Mouse (Mus musculus) heart, postnatal 36 days (tissue): ENCODE results near the gene Uchl4. TPM values are rescaled to one million over a fixed set of nuclear protein-coding genes. Genes with fewer than 3 reads are reported as not detected.

Source experiments
- DNase-seq, 2 experiments: peaks; one replicate each; pipeline ENCODE4 v3.0.0; 2021 to 2022
- intact Hi-C: fragments of 180-260 bp; cut with DNase I; formaldehyde crosslinking; loops from one replicate; pipeline ENCODE4 v1.15.1; 2025
- microRNA-seq, 2 experiments: library from miRNA; unstranded; fragments of <30 nt; microRNA quantifications; one replicate each; pipeline ENCODE4 v1.2.0; 2021; ENCODE audit warnings: borderline number of aligned reads in 2 of 2
- total RNA-seq, 2 experiments: library from RNA; stranded (reverse); gene quantifications; 2 replicates each; pipeline ENCODE4 v1.2.3; 2021

The Uchl4 gene
- total RNA-seq, 2 experiments from 2014 or later = 1.8 to 3.1 TPM

GRCm38 (mm10) chr9:64271249-64271648 lies 36.2 kb downstream of the Uchl4 start:
- intact Hi-C loops = loop anchor here (5.0 kb wide), 1 partner anchor 94 kb away; the partner anchor contains the start of gene Snapc5

GRCm38 (mm10) chr9:64272611-64273010 lies 37.6 kb downstream of the Uchl4 start:
- DNase-seq = peak; percentile 35 to 37
- intact Hi-C loops = loop anchor here (2.0 to 5.0 kb wide), 2 partner anchors 95 to 134 kb away; partner anchors contain the start of gene Snapc5

More at GRCm38 (mm10) chr9:64271249-64271648, 36.2 kb downstream of the Uchl4 start:
- no peak for DNase-seq

GRCm38 (mm10) chr9:64273757-64274156 lies 38.8 kb downstream of the Uchl4 start:
- intact Hi-C loops = loop anchor here (2.0 to 5.0 kb wide), 2 partner anchors 96 to 135 kb away; partner anchors contain the start of gene Snapc5

GRCm38 (mm10) chr9:64274291-64274690 lies 39.3 kb downstream of the Uchl4 start:
- DNase-seq = no peak
- intact Hi-C loops = loop anchor here (5.0 kb wide), 1 partner anchor 97 kb away; the partner anchor contains the start of gene Snapc5

More at GRCm38 (mm10) chr9:64273757-64274156, 38.8 kb downstream of the Uchl4 start:
- no peak for DNase-seq

- no peak for DNase-seq
- intact Hi-C loops = loop anchor here (5.0 kb wide), 1 partner anchor 98 kb away; the partner anchor contains the start of gene Snapc5
Measured at GRCm38 (mm10) chr9:64274919-64275318, 39.9 kb downstream of the Uchl4 start.

GRCm38 (mm10) chr9:64277706-64278105 lies 42.7 kb downstream of the Uchl4 start:
- peak; percentile 65 to 78 for DNase-seq
- intact Hi-C loops = no loop called here

GRCm38 (mm10) chr9:64278665-64279310 lies 43.8 kb downstream of the Uchl4 start:
- DNase-seq = no peak
- intact Hi-C loops = no loop called here

- DNase-seq = peak; percentile 97 to 98
- intact Hi-C loops = loop anchor here (5.0 kb wide), 1 partner anchor 61 kb away; the partner anchor contains the start of gene Dis3l
Measured at GRCm38 (mm10) chr9:64281105-64281780, 46.2 kb downstream of the Uchl4 start, which contains the start of gene Tipin. TSS of gene Tipin (plus strand) at chr9:64281581.

GRCm38 (mm10) chr9:64281781-64282178 lies 46.8 kb downstream of the Uchl4 start:
- DNase-seq = no peak
- intact Hi-C loops = loop anchor here (5.0 kb wide), 1 partner anchor 61 kb away; the partner anchor contains the start of gene Dis3l

GRCm38 (mm10) chr9:64282404-64282987 lies 47.5 kb downstream of the Uchl4 start:
- intact Hi-C loops = loop anchor here (5.0 kb wide), 1 partner anchor 60 kb away; the partner anchor contains the start of gene Dis3l

More at GRCm38 (mm10) chr9:64282404-64282987, 47.5 kb downstream of the Uchl4 start:
- no peak for DNase-seq

Small RNA genes lying within 50 kb of the gene (microRNA-seq; reads per million reads assigned to microRNA genes)
- gene Gm24106 = 0 reads per million in 2 experiments

Other genes with a start within 250 kb of the Uchl4 start
- 10 to 100 TPM; 11.4 to 16.3 TPM for gene Smad6, start 213.1 kb upstream of the Uchl4 start, total RNA-seq
- gene Lctl, start 118.1 kb upstream of the Uchl4 start, total RNA-seq = not detected
- under 1 TPM; 0.61 to 0.79 TPM for gene Zwilch, start 62.1 kb upstream of the Uchl4 start, total RNA-seq
- gene Rpl4, start 61.8 kb upstream of the Uchl4 start, total RNA-seq = 100 to 1,000 TPM; 454 to 482 TPM
- gene Snapc5, start 55.9 kb upstream of the Uchl4 start, total RNA-seq = 10 to 100 TPM; 21.8 to 22.6 TPM
- gene Map2k1, start 18.4 kb downstream of the Uchl4 start, total RNA-seq = 10 to 100 TPM; 50.1 to 52.8 TPM
- 10 to 100 TPM; 10.5 to 10.9 TPM for gene Tipin, start 46.4 kb downstream of the Uchl4 start, total RNA-seq
- gene Dis3l, start 106.1 kb downstream of the Uchl4 start, total RNA-seq = 10 to 100 TPM; 24.8 to 28.1 TPM
- 1 to 10 TPM; 1.6 to 4.6 TPM for gene Megf11, start 150.4 kb downstream of the Uchl4 start, total RNA-seq